Mouse (Mus musculus): ENCODE results near the gene Wscd2.

Wscd2 gene

DNA sequence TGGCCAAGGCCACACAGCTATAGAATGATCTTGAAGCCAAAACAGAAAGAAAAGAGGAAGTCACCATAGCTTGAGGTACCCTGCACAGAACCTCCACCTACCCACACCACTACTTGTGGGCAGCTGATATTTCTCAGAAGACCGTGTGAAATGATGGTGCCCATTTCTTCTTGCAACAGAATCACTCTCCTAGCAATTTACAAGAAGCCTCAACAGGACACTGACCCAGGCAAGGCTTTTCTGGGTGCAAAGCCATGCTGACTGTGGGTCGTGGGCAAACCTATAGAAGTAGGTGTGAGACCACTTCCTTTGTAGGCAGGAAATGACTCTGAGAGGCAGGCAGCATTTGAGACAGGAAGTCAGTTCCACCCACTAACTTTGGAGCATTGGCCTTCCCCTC, 49.3 kb downstream of the Wscd2 start:
- DNase-seq (ENCODE audit: low spot score): peak; percentile 58

GRCm38 (mm10) chr5:113539858-113540257, 49.7 kb downstream of the Wscd2 start:
- DNase-seq (ENCODE audit: low spot score): no peak

GRCm38 (mm10) chr5:113541196-113541595, 51.1 kb downstream of the Wscd2 start:
- DNase-seq (ENCODE audit: low spot score): no peak

- DNase-seq (ENCODE audit: low spot score): no peak
These were observed 52.8 kb downstream of the Wscd2 start for GRCm38 (mm10) chr5:113542885-113543476.

GRCm38 (mm10) chr5:113547949-113548700, 58.0 kb downstream of the Wscd2 start:
- DNase-seq (ENCODE audit: low spot score): peak; percentile 47

DNA sequence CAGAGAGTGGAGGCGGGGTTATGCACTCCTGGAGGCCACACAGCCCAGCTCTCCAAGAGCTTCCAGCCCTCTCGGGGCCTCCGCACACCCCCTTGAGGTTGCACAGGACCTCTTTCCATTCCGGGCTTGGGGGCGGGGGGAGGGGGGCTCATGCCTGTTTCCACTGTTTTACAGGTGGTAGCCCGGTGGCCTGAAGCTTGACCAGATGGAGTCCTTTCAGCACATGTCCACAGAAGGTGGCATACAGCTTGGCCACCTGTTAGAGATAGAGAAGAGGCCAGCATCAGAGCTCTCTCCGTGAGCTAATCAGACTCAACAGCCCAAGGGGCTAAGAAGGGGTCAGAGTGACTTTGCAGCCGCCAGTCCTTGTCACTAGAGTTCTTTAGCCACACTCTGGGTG, 60.1 kb downstream of the Wscd2 start:
- DNase-seq (ENCODE audit: low spot score): no peak

DNA sequence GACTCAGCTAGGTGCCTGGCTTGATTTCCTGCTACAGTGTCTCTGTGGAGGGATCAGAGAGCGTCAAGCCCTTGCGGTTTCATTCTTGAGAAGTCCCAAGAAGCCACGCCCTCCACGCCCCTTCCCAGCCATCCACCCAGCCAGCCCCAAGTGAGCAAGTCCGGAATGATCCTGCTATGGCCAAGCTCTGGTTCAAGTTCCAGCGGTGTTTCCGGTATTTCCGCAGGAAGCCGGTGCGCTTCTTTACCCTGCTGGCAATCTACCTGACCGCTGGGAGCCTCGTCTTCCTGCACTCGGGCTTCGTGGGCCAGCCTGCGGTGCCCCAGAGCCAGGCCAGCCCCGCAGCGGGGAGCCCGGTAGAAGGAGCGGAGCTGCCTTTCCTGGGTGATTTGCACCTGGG, 60.6 kb downstream of the Wscd2 start:
- DNase-seq (ENCODE audit: low spot score): peak; percentile 6

DNA sequence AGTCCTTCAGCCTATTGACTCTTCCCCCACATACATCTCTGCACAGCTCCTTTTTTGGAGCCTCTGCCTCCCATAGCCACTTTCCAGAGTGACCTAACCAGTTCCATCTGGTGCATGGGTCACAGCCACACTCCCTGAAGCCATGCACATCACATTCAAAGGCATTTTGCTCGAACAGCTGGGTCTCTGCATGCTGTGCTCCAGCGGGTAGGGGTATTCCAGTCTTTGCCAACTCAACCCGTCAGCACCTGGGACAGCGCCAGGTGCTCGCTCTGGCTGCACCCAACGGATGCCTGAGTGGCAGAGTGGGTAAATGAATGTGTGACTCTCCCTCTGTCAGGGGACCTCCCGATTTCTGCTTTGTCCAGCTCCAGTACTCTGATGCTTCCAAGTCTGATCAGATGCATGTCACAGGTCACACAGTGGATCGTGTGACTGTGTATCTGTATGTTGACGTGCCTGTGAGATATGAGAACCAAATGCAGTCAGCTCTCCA, 63.3 kb downstream of the Wscd2 start:
- DNase-seq (ENCODE audit: low spot score): no peak

- no peak for DNase-seq (ENCODE audit: low spot score)
These were observed 64.0 kb downstream of the Wscd2 start for GRCm38 (mm10) chr5:113554095-113554494.

DNA sequence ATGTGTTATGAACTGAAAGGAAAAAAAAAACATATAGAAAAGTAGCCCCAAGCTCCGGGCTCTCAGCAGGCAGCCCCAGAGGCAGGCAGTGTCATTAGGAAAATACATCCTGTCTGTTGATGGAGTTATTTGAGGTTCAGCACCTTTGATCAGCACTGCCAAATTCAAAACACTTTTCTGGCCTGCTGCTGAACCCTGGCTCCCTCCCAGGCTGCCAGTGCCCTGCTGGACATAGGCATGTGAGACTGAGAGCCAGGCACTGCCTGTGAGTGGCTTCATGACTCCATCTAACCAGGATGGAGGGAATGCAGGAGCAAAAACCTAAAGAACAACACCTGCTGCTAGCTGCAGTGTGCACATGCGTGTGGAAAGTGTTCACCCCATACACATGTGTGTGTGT, 64.4 kb downstream of the Wscd2 start:
- no peak for DNase-seq (ENCODE audit: low spot score)

GRCm38 (mm10) chr5:113555684-113556083, 65.6 kb downstream of the Wscd2 start:
- DNase-seq (ENCODE audit: low spot score): no peak

DNA sequence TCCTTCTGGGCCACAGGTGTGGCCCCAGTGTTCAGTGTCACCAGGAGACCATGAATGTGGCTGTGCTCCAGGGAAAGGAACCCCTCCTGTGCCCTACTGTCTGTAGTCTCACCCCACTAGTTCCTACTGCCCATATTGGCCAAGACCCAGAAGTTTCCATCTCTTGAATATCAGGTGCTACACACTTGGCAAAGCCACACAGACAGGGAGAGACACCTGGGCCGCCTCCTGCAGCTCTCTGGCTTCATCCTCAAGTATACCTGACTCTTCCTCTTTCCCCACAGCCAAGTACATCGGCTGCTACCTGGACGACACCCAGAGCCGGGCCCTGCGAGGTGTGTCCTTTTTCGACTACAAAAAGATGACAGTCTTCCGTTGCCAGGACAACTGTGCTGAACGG, 67.9 kb downstream of the Wscd2 start:
- DNase-seq (ENCODE audit: low spot score): no peak

DNA sequence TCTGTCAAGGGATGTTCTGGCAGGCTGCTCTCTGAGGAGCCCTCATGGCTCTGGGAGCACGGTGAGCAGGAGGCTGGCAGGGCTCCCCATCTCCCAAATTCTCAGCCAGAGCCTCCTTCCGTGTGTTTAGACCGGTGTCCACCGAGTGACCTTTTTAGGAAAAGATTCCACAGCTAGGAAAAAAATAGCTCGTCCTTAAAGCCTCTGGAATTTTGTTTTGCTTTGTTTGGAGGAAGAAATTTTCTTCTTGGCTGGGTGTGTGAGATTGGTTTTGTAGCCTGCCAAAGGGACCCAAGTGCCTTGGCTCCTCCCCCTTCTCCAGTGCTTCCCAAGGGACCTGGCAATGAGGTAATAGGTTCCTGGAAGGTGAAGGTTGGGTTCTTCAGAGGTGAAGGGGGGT, 69.5 kb downstream of the Wscd2 start:
- no peak for DNase-seq (ENCODE audit: low spot score)

GRCm38 (mm10) chr5:113564463-113564862, 74.3 kb downstream of the Wscd2 start:
- no peak for DNase-seq (ENCODE audit: low spot score)

GRCm38 (mm10) chr5:113565101-113565854, 75.1 kb downstream of the Wscd2 start:
- DNase-seq (ENCODE audit: low spot score): no peak

- no peak for DNase-seq (ENCODE audit: low spot score)
These were observed 75.7 kb downstream of the Wscd2 start for GRCm38 (mm10) chr5:113565858-113566257.

DNA sequence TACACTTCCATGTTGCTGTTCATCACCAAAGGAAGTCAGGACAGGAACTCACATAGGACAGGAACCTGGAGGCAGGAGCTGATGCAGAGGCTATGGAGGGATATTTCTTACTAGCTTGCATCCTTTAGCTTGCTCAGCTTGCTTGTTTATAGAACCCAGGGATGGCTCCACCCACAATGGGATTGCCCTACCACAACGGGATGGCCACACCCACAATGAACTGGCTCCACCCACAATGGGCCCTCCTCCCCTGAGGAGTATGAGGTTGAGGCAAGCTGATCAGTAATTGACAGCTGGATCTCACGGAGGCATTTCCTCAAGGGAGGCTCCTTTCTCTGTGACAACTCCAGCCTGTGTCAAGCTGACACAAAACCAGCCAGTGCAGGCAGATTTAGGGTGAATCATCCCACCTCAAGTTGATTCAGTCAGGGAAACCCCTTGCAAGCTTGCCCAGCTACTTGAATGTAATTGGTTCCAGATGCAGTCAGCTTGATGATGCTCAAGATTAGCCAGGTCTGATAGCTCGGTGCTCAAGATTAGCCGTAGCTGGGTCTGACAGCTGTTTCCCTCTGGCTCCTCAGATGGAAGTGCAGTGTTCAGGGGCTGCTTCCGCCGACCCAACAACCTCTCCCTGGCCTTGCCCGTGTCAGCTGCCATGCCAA, 80.1 kb downstream of the Wscd2 start:
- DNase-seq (ENCODE audit: low spot score): no peak

GRCm38 (mm10) chr5:113577555-113577954, 87.4 kb downstream of the Wscd2 start:
- DNase-seq (ENCODE audit: low spot score): no peak

- DNase-seq (ENCODE audit: low spot score): no peak
These were observed 88.3 kb downstream of the Wscd2 start for GRCm38 (mm10) chr5:113578428-113578827.

DNA sequence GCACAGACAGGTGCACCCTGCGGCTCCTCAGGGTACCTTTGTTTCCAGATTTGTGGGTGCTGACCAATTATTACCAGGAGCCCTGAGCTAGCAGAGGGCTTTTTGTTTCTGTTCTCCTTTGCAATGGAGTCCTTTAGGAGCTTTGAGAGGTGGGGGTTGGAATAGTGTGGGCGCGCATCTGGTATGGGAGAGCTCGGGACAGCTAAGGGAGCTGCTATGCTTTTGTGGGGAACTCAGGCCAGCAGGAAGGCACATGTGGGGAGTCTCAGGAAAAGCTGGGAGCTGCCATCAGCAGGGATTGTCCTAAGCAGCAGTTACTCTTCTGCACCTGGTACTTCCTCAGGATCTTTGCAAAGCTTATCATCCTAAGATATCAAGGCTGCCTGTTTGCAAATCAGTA, 89.0 kb downstream of the Wscd2 start:
- no peak for DNase-seq (ENCODE audit: low spot score)

- DNase-seq (ENCODE audit: low spot score): no peak
These were observed 90.1 kb downstream of the Wscd2 start for GRCm38 (mm10) chr5:113580248-113580647.

DNA sequence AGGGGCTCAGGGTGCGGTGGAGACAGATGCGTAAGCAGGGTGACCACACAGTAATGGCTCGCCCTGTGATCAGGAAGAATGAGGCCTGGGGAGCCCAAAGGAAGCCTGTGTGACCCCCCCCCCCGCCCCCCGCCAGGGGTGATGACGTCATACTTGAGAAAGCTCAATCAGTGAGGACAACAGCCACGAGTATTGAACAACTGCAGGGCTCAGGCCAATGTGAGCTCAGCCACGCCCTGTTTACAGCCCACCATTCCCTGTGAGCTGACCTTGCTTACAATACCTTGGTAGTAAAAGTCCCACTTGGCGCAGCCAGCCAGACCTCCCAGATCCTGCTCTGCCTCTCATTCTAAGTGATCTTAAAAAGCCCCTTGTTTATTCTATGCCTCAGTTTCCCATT, 90.7 kb downstream of the Wscd2 start:
- DNase-seq (ENCODE audit: low spot score): no peak
